Mouse (Mus musculus) frontal cortex, postnatal 36 days (tissue): ENCODE measurements around the gene Trim28.

Source experiments
- DNase-seq, 2 experiments: peaks; one replicate each; pipeline ENCODE4 v3.0.0; 2022; ENCODE audit warnings: low spot score in 2 of 2

Gene Trim28

GRCm38 (mm10) chr7:12998053-12998452, 861 bp upstream of the Trim28 start, which contains the start of gene Slc27a5:
Gene Slc27a5 (minus strand): TSS chr7:12998192.
- DNase-seq = no peak

DNA sequence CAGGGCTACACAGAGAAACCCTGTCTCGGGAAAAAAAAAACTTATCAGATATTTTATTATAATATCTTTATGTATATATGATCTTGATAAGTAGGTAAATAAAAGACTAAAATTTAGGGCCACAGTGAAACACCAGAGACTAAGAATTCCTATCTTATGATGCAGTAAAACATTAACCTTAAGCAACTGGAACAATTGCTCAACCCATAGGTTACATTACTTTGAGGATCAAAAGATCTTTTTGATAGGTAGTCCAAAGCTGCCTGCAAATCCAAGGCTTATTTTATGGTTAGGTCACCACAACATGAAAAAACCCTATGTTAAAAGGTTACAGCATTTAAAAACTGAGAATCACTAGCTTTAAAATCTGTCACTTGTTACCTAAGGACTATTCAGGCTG, 2.7 kb downstream of the Trim28 start:
- DNase-seq = no peak

DNA sequence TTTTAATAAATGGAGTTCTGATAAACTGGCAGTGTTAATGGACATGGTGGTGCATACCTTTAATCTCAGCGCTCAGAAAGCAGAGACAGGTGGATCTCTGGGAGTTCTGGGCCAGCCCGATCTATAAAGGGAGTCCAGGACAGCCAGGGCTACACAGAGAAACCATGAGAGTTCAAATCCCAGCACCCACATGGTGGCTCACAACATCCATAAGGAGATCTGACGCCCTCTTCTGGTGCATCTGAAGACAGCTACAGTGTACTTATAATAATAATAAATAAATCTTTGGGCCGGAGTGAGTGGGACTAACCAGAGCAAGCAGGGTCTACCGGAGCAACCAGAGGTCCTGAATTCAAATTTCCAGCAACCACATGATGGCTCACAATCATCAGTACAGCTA, 4.5 kb downstream of the Trim28 start:
- no peak for DNase-seq

GRCm38 (mm10) chr7:13006011-13006410, 7.1 kb downstream of the Trim28 start:
- no peak for DNase-seq

GRCm38 (mm10) chr7:13006531-13006930, 7.6 kb downstream of the Trim28 start:
- DNase-seq = no peak

- no peak for DNase-seq
These were observed 8.6 kb downstream of the Trim28 start for GRCm38 (mm10) chr7:13007341-13008092.

DNA sequence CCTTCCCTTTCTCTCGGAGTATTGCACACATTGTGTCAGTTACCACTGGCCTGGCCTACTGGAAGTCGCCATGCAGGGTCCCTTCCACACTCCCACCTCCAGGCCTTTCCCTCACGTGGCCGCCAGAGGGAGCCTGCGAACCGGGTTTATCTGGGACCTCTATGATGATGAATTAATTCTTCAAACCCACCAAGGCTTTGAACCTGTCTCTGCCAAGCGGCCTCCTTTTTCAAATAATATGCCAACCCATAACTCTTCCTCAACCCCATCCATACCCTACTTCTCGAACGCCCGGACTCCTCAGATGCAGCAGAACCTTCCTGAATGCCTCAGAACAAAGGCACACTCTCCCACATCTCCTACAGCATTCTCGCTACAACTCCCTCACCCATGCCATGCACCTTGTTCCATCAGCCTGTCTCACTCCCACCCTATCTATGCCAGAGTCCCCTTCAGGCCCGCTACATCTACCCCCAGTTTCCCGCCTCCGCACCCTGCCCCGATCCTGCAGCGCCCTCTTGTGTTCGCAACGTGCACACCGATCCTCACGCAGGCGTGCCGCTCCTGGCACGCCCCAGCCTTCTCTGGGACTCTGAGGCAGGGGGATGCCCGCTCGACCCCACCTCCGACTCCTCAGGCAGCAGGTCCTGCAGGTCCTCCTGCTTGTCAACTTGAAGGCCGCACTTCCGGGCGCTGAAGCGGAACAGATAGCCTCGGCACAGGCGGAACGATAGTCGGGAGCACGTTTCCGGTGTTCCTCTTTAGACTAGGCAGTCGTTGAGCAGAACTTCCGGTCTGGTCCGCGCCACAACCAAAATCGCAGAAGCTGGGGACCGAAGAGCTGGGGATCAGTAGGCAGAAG, 10.5 kb downstream of the Trim28 start:
- DNase-seq = peak; percentile 94 to 96

- no peak for DNase-seq
These were observed 11.3 kb downstream of the Trim28 start, which contains the start of gene Zbtb45 for GRCm38 (mm10) chr7:13010005-13010908. Gene Zbtb45 (minus strand): TSS chr7:13010034.

- DNase-seq = no peak
These were observed 14.8 kb downstream of the Trim28 start for GRCm38 (mm10) chr7:13013671-13014070.

DNA sequence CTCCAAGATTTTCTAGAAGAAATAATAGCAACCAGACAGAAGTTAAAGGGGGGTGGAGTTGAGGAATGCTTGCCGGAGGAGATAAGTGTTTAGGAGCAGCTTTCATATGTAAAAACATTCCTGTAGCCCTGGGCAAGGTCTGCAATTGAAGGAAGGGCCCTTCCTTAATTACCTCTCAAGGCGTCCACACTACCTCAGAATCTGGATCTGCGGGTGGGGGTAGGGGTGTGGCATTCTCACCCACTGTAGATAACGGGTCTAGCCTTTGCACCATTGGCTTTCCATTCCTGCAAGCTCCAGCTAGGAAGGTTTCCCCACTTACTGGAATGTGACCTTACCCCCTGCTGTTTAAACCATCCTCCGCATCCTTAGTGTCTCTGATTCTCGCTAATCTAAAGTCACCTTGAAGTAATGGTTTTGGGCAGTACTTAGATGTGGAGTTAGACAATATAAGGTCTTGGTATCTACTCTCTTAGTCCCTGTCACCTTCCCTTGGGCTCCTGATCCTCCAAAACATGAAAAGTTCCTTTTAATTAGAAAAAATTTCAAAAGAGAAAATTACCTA, 15.4 kb downstream of the Trim28 start:
- no peak for DNase-seq

DNA sequence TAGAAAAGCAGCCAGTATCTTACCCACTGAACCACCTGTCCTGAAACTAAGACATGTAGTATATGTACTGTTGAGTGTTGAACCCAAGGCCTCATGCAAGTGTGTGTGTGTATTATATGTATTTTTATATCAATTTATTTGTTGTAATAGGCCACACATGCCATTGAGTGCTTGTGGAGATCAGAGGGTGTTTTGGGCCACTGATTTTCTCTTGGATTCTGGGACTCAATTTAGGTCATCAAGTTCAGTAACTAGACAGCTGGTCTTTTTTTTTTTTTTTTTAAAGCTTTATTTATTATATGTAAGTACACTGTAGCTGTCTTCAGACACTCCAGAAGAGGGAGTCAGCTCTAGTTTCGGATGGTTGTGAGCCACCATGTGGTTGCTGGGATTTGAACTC, 16.3 kb downstream of the Trim28 start:
- DNase-seq = no peak

DNA sequence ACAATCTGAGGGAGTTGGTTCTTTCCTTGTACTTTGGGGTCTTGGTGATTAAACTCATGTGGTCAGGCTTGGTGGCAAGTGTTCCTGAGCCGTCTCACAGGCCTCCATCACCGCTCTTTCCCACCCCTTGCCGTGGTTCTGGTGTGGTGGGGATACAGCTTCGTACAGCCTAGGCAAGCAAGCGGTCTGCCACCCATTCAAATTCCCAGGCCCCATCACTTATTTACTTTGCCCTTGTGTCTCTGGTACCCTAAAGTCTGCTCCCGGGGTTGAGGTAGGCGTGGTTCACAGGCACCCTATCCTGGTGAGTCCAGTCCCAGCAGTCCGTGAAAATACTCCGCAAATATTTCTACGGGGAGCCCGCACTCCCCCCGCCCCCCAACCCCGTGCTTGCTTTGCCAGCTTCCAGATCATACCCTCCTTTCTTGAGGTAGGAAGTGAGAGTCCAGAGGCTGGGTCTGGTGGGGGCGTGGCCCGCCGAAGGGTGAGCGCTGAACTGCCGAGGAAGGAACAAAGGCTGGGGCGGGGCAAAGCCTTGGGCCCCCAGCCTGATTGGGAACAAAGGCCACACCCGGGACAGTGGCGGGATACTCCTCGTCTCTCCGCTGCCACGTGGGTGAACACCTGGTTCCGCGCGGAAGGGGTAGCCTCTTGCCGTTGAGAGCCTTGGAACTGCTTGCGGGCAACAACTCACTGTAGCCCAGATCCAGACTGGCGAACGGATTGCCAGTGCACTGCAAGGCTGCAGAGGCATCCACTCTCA, 24.0 kb downstream of the Trim28 start:
- no peak for DNase-seq

DNA sequence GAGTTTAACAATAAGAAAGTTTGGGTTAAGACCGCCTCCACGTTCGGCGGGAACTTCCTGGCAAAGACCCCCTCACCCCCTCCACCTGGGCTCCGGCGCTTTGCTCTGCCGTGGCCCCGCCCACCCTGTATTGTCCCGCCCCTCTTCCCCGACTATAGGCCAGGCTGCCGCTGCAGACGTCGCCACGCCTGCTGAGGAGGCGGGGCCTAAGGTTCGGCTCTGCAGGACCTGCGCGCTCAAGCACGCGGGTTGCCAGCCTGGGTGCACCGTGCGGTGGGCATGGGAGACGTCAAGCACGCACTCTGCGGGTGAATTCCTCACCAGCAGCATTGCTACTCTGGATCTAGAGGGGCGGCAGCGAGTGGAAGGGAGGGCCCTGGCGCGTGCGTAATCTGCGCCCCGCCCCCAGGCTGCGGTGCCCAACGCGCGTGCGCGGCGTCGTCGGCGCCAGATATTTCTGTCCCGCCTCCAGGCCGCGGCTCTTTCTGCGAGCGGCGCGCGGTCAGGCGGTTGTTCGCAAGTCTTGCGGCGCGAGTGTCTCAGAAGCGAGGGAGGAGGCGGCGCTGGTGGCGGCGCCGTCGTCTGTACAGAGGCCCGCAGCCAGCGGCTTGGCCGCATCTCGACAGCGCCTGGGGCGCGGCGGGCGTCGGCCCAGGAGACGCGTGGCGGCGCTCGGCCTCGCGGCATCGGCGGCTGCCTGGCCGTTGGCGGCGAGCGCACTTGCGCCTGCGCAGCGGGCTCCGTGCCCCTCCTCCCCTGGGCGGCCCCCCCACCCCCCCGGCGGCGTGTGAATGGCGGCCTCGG, 25.2 kb downstream of the Trim28 start:
- peak; percentile 96 to 98 for DNase-seq

DNA sequence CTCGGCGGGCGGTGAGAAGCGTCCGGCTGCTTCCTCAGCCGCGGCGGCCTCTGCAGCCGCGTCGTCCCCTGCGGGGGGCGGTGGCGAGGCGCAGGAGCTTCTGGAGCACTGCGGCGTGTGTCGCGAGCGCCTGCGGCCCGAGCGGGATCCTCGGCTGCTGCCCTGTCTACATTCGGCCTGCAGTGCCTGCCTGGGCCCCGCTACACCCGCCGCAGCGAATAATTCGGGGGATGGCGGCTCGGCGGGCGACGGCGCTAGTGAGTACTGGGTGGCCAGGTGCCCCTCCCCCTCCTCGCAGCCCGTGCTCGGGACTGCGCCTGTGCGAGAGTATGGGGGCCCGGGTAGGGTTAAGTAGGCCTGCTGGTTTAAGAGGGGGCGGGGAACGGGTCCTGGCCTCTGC, 25.9 kb downstream of the Trim28 start:
- peak; percentile 74 to 84 for DNase-seq

DNA sequence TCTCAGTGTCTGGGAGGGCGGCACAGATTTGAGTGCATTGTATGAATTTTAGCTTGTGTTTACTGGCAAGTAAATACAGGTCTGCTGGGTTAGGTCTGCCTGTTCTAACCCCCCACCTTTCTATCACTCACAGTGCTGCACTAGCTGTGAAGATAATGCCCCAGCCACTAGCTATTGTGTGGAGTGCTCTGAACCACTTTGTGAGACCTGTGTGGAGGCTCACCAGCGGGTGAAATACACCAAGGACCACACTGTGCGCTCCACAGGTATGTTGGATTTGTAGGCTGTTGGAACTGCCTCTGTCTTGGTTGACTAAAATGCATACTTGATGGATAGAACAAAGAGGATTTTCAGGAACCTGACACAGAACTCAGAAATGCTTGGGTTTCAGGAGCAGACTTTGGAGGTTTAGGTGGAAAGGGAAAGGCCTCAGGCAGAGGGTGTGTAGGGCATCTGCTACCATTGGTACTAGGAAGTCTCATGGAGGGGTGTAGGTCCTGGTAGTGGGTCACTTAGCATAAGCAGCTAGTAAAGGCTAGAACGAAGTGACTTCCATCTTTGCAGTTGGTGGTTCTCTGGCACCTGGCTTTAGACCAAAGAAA, 26.7 kb downstream of the Trim28 start:
- no peak for DNase-seq

GRCm38 (mm10) chr7:13028986-13029385, 30.1 kb downstream of the Trim28 start:
- no peak for DNase-seq

DNA sequence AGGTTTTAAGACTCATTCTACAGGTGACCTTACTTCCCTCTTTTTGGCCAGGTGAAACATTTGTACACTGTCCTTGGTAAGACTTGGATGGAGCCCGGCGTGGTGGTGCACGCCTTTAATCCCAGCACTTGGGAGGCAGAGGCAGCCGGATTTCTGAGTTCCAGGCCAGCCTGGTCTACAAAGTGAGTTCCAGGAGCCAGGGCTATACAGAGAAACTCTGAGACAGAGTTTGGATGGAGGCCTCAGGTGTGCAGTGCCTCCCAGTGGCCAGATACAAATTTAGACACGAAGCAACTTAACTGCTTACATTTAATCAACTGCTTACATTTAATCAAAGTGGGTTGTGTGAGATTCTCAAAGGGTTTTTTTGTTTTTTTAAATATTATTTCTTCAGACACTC, 32.2 kb downstream of the Trim28 start:
- DNase-seq = no peak

- DNase-seq = no peak
These were observed 33.1 kb downstream of the Trim28 start for GRCm38 (mm10) chr7:13031983-13032382.

DNA sequence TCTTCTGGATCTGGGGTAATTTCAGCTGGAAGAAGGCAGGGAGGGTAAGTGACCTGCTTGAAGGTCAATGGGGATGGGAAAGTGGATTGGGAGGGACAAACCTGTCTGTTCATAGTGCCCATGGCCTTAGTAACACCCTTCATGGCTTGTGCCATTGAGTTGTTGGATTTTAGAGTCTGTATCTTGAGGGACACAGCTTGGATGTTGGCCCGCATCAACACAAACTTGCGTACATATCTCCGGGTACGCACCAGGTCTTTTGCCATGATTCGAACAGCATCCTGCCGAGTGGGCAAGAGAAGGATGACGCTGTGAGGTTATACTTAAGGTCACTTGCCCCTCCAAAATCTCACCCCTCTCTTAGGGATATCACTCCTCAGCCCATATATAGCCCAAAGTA, 33.6 kb downstream of the Trim28 start:
- no peak for DNase-seq
